Mouse (Mus musculus) lung, embryonic 15.5 days (tissue): ENCODE data around the gene Il3ra. TPM values are rescaled to one million over a fixed set of nuclear protein-coding genes. Genes with fewer than 3 reads are reported as not detected.

ENCODE experiments used
- polyA plus RNA-seq: library from polyadenylated mRNA; unstranded; fragments of >200 nt; fragmentation: Nextera tagmentation; extraction: Ambion mirVana; gene quantifications from 2 replicates; pipeline ENCODE4 v1.2.1, GENCODE M21; 2015

The Il3ra gene
- polyA plus RNA-seq, 1 experiment from 2014 or later: 12.9 TPM

Other genes with a start within 250 kb of the Il3ra start
- 239 and 243 TPM in 2 replicates for gene Psmd6, start 225.3 kb upstream of the Il3ra start, polyA plus RNA-seq
- not detected in 2 replicates for gene Olfr720, start 159.4 kb upstream of the Il3ra start, polyA plus RNA-seq
- not detected in 2 replicates for gene Olfr31, start 23.4 kb upstream of the Il3ra start, polyA plus RNA-seq
- not detected in 2 replicates for gene Olfr721-ps1, start 55.0 kb downstream of the Il3ra start, polyA plus RNA-seq